Mouse (Mus musculus) neural tube, embryonic 12.5 days (tissue): ENCODE results near the gene Ppp1r1c. TPM values are rescaled to one million over a fixed set of nuclear protein-coding genes. Genes with fewer than 3 reads are reported as not detected.
A peak's percentile ranks its signal among the peaks of the same experiment; 100 is the strongest.

ENCODE experiments used
- ATAC-seq: fragments of 200-750 bp; cut with Nextera tagmentation; 2 replicates; pipeline ENCODE4 v1.8.0; 2017; ENCODE audit warnings: low read depth, mild to moderate bottlenecking, moderate TSS enrichment, moderate library complexity; ENCODE audit not compliant: low FRiP score
- H3K27ac ChIP-seq: fragments of 300-500 bp; sonication (generic); 2 replicates; pipeline ENCODE4 v1.5.1; 2016
- H3K27me3 ChIP-seq: fragments of 300-500 bp; sonication (generic); replicated peaks from 2 replicates; pipeline ENCODE4 v1.6.1; 2016; ENCODE audit warnings: mild to moderate bottlenecking
- H3K36me3 ChIP-seq: fragments of 300-500 bp; sonication (generic); 2 replicates; pipeline ENCODE4 v1.6.1; 2016; ENCODE audit warnings: mild to moderate bottlenecking
- H3K4me1 ChIP-seq: fragments of 300-500 bp; sonication (generic); 2 replicates; pipeline ENCODE4 v1.6.1; 2016
- H3K4me2 ChIP-seq: fragments of 300-500 bp; sonication (generic); replicated peaks from 2 replicates; pipeline ENCODE4 v1.6.1; 2016; ENCODE audit warnings: mild to moderate bottlenecking
- H3K4me3 ChIP-seq: fragments of 300-500 bp; sonication (generic); 2 replicates; pipeline ENCODE4 v1.5.1; 2016
- H3K9ac ChIP-seq: fragments of 300-500 bp; sonication (generic); 2 replicates; pipeline ENCODE4 v1.6.1; 2016; ENCODE audit warnings: mild to moderate bottlenecking
- H3K9me3 ChIP-seq: fragments of 300-500 bp; sonication (generic); 2 replicates; pipeline ENCODE4 v1.6.1; 2016; ENCODE audit warnings: mild to moderate bottlenecking
- WGBS: fragments of 180-500 bp; shearing (Covaris S2); methylation state at CpG from one replicate; pipeline ENCODE4 v1.1.7; 2016; 5-methylcytosine and 5-hydroxymethylcytosine counted together
- polyA plus RNA-seq: library from polyadenylated mRNA; unstranded; fragments of >200 nt; fragmentation: Nextera tagmentation; extraction: Ambion mirVana; gene quantifications from 2 replicates; pipeline ENCODE4 v1.2.1, GENCODE M21; 2016

The Ppp1r1c gene
- polyA plus RNA-seq, 1 experiment from 2014 or later, result 74.0 TPM

DNA sequence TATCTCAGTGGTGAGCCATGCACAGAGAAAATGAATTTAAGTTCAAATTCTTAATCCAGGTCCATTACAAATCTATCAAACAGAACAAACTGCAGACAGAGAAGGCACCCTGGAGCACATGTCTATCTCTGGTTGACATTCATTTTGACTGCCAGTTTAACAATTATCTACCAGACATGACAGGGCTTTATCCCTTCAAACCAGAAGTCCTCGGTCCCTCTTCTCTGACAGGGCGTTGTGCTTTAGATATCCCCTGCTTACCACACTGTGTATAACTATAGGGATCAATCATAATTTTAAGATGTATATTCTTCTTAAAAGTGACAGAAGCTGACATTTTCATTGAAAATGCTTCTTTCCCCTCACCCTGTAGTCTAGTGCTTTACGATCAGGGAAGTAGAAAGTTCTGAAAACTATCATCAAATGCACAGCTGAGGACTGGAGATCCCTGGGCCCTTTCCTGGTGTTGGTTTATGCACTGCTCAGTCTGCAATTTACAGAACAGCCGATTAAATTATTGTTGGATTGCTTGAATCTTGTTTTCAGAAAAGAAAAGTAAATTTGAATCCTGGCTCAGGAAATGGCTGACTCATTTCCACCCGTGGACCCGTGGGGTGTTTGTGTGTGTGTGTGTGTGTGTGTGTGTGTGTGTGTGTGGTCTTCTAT, 55.3 kb downstream of the Ppp1r1c start:
- no peak for ATAC-seq
- 85% methylated on average over 6 of the region's 6 CpGs for WGBS
- Histone ChIP-seq H3K4me3 (no peak overlapping the region), H3K4me1 (no peaks in the 10 kb centered on the region), H3K9me3 (no peaks in the 10 kb centered on the region), H3K4me2 (no peak overlapping the region), H3K27me3 (no peaks in the 10 kb centered on the region), H3K27ac (no peak overlapping the region), H3K36me3 (no peaks in the 10 kb centered on the region), H3K9ac (no peak overlapping the region)

DNA sequence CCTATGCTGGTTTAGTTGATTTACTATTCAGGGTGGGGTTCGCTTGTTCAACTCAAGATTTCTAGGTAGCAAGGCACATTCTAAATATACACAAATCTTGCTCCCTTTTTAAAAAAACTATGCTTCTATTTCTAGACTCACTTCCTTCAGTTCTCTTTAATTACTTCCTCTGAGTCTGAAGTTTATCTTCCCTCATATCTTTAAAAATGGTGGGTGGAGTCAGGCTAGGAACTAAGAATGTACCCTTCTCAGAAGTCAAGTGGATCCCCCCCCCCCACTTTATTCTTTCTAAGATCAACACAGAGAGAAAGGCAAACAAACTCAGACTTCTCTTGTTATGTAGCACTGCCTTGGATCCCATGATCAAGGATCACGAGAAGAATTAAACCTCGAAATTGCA, 57.5 kb downstream of the Ppp1r1c start:
- H3K27ac ChIP-seq, result no peak overlapping the region
- no peaks in the 10 kb centered on the region for H3K27me3 ChIP-seq
- no peaks in the 10 kb centered on the region for H3K4me1 ChIP-seq
- no peak overlapping the region for H3K4me3 ChIP-seq
- 85% methylated on average over 3 of the region's 3 CpGs for WGBS
- H3K36me3 ChIP-seq, result no peaks in the 10 kb centered on the region
- no peaks in the 10 kb centered on the region for H3K9me3 ChIP-seq
- no peak for ATAC-seq
- no peak overlapping the region for H3K4me2 ChIP-seq
- no peak overlapping the region for H3K9ac ChIP-seq

DNA sequence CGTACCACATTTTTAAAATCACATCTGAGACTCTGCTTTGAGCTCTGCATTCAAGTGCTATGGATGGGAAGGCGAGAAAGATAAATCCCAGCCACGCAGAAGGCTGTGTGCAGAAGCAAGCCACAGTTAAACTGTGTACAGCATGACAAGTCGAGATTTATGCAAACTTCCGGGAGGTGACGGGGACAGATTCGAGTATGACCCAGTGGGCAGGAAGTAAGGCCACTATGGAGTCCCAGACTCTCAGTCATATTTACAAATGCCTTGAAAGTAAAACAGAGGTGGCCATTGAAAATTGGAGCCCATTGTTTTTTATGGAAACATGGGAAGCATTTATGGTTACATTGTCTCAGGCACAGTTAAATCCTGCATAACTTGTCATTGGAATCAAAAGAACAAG, 58.1 kb downstream of the Ppp1r1c start:
- Histone ChIP-seq H3K4me2 (no peak overlapping the region), H3K4me1 (no peaks in the 10 kb centered on the region), H3K4me3 (no peak overlapping the region), H3K27ac (no peak overlapping the region), H3K27me3 (no peaks in the 10 kb centered on the region), H3K9ac (no peak overlapping the region), H3K9me3 (no peaks in the 10 kb centered on the region), H3K36me3 (no peaks in the 10 kb centered on the region)
- whole genome bisulfite sequencing, result 76% methylated on average over 7 of the region's 7 CpGs
- no peak for ATAC-seq

DNA sequence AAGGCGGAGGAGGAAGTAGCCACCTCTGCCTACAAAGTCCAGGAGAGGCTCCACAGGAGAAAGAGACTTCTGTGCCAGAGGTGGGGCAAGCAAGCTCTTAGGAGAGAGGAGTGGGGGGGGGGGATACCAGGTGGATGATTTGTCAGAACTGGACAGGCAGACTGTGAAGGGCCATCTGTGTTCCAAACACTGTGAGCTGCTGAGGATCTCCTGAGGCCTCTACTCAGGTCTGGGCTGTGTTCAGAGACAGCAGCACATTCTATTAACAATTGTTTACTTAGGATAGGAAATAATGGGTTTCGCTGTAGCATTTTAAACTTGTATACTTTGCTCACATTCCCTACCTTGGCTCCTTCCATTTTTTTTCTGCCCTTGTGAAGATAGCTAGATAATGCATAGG, 61.0 kb downstream of the Ppp1r1c start:
- H3K9ac ChIP-seq, result no peak overlapping the region
- H3K4me3 ChIP-seq, result no peak overlapping the region
- no peak overlapping the region for H3K27ac ChIP-seq
- no peaks in the 10 kb centered on the region for H3K4me1 ChIP-seq
- no peaks in the 10 kb centered on the region for H3K9me3 ChIP-seq
- H3K27me3 ChIP-seq, result no peaks in the 10 kb centered on the region
- H3K4me2 ChIP-seq, result no peak overlapping the region
- ATAC-seq, result no peak
- no peaks in the 10 kb centered on the region for H3K36me3 ChIP-seq
- 96% methylated on average over 2 of the region's 2 CpGs for WGBS

DNA sequence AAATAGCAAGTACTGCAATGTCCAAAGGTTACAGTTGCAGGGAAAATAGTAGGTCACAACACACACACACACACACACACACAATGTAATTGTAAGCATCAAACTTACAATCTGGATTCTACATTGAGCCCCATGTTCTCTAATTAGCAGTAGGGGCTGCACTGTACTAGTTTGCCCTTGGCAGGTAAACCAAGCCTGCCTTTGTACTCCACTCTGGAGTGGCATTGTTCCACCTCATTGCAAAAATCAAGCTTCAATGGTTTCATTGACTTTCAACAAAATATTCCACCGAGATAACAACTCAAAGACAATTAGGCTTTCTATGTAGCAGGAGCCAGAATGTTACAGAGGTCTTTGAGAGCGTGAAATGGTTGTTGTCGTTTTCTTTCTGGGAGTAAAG, 62.7 kb downstream of the Ppp1r1c start:
- no peaks in the 10 kb centered on the region for H3K9me3 ChIP-seq

DNA sequence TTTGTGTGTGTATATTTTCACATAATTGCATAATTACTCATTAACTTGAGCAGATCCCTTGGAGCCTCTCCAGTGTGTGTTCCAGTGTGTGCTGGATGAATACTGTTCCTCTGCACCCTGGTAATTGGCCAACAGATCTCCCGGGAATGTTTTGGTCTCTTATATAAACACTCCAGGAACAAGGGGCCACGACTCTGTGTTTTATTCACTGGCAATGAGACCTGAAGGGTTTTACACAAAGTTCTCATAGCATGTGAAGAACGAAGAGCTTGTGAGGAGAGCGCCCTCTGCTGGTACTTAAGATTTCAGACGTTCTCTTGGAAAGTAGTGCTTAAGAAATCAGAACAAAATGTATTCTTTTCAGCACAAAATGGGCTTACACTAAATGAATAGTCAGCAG, 66.8 kb downstream of the Ppp1r1c start:
- no peaks in the 10 kb centered on the region for H3K27me3 ChIP-seq
- no peak overlapping the region for H3K4me3 ChIP-seq
- no peaks in the 10 kb centered on the region for H3K9me3 ChIP-seq
- H3K4me1 ChIP-seq, result no peaks in the 10 kb centered on the region
- no peak overlapping the region for H3K27ac ChIP-seq
- ATAC-seq, result 0 out of 2 replicates have a peak, but pooled peaks have one; percentile 48
- H3K36me3 ChIP-seq, result no peaks in the 10 kb centered on the region
- 3% methylated on average over 5 of the region's 5 CpGs for WGBS
- H3K9ac ChIP-seq, result no peak overlapping the region
- no peak overlapping the region for H3K4me2 ChIP-seq

More for the DNA sequence above, 62.7 kb downstream of the Ppp1r1c start:
- H3K4me3 ChIP-seq, result no peak overlapping the region
- no peak overlapping the region for H3K9ac ChIP-seq
- H3K27me3 ChIP-seq, result no peaks in the 10 kb centered on the region
- H3K4me1 ChIP-seq, result no peaks in the 10 kb centered on the region
- no peak overlapping the region for H3K4me2 ChIP-seq
- no peak overlapping the region for H3K27ac ChIP-seq
- H3K36me3 ChIP-seq, result no peaks in the 10 kb centered on the region
- no peak for ATAC-seq
- 51% methylated on average over 3 of the region's 3 CpGs for WGBS

DNA sequence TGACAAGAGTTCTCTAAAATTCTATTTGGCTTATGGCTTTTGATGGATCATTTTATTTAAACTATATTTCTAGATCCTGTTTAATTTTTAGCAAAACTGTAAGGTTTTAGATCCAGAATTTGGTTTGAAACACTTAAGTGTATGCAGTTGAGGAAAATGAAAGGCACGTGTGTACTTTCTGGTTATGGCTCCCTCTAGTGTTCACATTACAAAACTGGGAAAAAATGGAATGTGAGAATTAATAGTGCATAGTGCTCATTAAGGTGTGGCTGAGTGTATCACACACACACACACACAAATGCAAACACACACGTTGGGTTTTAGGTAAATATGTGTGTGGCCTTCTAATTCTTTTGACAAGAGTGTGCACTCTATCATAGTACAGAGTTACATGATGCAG, 70.2 kb downstream of the Ppp1r1c start:
- H3K4me2 ChIP-seq, result no peak overlapping the region
- H3K36me3 ChIP-seq, result no peaks in the 10 kb centered on the region
- no peaks in the 10 kb centered on the region for H3K9me3 ChIP-seq
- H3K27me3 ChIP-seq, result no peaks in the 10 kb centered on the region
- no peak for ATAC-seq
- no peaks in the 10 kb centered on the region for H3K4me1 ChIP-seq
- WGBS, result 73% methylated on average over 2 of the region's 2 CpGs
- no peak overlapping the region for H3K4me3 ChIP-seq
- H3K9ac ChIP-seq, result no peak overlapping the region
- H3K27ac ChIP-seq, result no peak overlapping the region

- Histone ChIP-seq H3K27me3 (no peaks in the 10 kb centered on the region), H3K27ac (no peak overlapping the region), H3K4me3 (no peak overlapping the region), H3K36me3 (no peaks in the 10 kb centered on the region), H3K9me3 (no peaks in the 10 kb centered on the region), H3K4me1 (no peaks in the 10 kb centered on the region), H3K4me2 (no peak overlapping the region), H3K9ac (no peak overlapping the region)
- no peak for ATAC-seq
- WGBS, result 72% methylated on average over 7 of the region's 7 CpGs
Observed at GRCm38 (mm10) chr2:79780772-79781171, 73.2 kb downstream of the Ppp1r1c start.

DNA sequence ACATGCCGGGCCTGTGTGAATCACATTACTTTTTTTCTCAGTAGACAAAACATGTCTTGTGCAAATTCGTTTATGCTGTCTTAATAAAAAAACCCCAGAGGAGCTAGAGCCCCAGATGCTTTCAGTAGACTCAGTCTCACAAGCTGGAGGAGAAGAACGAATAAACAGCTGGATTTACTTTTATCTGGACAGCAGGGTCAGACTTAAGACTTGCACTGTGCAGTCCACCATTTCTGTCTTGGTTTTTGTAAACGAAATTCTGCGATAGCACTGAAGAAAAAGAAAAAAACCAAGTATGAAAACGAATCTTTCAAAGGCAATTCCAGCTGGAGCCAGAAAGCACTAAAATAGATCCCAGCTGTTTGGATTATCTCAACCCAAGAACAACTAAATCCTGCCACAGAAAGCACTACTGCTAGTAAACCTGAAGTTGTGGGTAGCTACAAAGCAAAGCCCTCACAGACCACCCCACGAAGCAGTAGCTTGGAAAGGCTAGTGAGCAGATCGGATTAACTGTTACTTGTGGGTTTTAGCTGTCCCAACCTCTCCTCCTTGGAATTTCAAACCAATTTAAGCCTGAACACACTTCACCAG, 78.1 kb downstream of the Ppp1r1c start:
- no peak for ATAC-seq
- no peak overlapping the region for H3K4me2 ChIP-seq
- no peaks in the 10 kb centered on the region for H3K9me3 ChIP-seq
- H3K4me1 ChIP-seq, result no peaks in the 10 kb centered on the region
- 76% methylated on average over 8 of the region's 8 CpGs for WGBS
- no peaks in the 10 kb centered on the region for H3K27me3 ChIP-seq
- no peak overlapping the region for H3K9ac ChIP-seq
- no peaks in the 10 kb centered on the region for H3K36me3 ChIP-seq
- H3K27ac ChIP-seq, result no peak overlapping the region
- H3K4me3 ChIP-seq, result no peak overlapping the region

DNA sequence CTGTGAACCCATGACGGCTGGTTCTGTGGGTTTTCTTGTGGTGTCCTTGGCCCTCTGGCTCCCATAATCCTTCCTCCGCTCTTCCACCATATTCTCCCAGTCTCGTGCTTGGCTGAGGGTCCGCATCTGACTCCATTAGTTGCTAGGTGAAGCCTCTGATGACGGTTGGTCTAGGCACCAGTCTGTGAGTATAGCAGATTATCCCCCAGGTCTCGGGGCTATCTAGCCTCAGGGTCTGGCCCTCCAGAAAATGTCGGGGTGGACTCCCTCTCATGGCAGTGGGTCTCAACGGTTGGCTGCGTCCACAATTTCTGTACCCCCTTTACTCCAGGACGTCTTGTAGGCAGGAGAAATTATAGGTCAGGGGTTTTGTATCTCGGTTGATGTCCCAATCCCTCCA, 78.9 kb downstream of the Ppp1r1c start:
- Histone ChIP-seq H3K4me1 (no peaks in the 10 kb centered on the region), H3K36me3 (no peaks in the 10 kb centered on the region), H3K9me3 (no peaks in the 10 kb centered on the region), H3K4me2 (no peak overlapping the region), H3K4me3 (no peak overlapping the region), H3K27ac (no peak overlapping the region), H3K27me3 (no peaks in the 10 kb centered on the region), H3K9ac (no peak overlapping the region)
- no peak for ATAC-seq
- 90% methylated on average over 11 of the region's 11 CpGs for WGBS

DNA sequence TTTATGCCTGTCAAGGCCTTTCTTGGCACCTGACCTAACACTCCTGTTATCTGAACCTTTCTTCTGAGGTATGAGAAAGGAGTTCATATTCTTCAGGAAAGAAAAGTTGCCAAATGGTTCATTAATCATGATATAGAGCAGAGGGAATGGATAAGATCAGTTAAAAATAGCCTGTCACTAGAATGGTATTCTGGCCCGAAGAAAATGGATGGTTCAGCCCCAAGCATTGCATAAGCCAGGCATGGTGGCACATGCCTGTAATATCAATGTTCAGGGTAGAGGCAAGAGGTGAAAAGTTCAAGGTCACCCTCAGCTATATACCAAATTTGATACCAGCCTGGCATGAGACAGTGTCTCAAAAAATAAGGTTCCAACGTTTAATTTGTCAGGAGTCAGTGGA, 85.6 kb downstream of the Ppp1r1c start:
- no peak for ATAC-seq
- WGBS, result 83% methylated on average over 2 of the region's 2 CpGs

DNA sequence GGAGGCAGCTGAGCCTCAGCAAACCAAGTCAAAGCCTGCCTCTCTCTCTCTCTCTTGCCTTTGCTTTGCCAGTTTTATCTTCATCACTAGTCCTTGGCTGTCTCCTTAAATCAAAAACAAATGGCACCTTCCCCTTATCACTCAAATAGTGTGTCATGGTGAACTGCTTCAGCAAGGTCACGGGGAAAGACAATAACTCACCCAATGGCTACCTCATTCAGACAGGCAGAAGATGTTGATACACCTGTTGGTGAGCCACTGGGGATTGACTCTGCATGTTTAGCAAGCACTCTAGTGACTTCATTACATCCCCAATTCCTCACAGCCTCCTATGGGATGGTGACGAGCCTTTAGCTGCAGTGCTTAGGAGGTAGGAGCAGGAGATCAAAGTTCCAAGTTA, 89.9 kb downstream of the Ppp1r1c start:
- WGBS, result 55% methylated on average over 2 of the region's 2 CpGs
- H3K9ac ChIP-seq, result no peak overlapping the region
- H3K36me3 ChIP-seq, result no peaks in the 10 kb centered on the region
- H3K27ac ChIP-seq, result no peak overlapping the region
- H3K4me3 ChIP-seq, result no peak overlapping the region
- no peak for ATAC-seq
- no peaks in the 10 kb centered on the region for H3K27me3 ChIP-seq
- no peaks in the 10 kb centered on the region for H3K9me3 ChIP-seq
- H3K4me2 ChIP-seq, result no peak overlapping the region
- H3K4me1 ChIP-seq, result peaks cover 3% of the 10 kb centered on the region

More for the DNA sequence above, 85.6 kb downstream of the Ppp1r1c start:
- Histone ChIP-seq H3K36me3 (no peaks in the 10 kb centered on the region), H3K4me2 (no peak overlapping the region), H3K9ac (no peak overlapping the region), H3K9me3 (no peaks in the 10 kb centered on the region), H3K27me3 (no peaks in the 10 kb centered on the region), H3K4me1 (no peaks in the 10 kb centered on the region), H3K27ac (no peak overlapping the region), H3K4me3 (no peak overlapping the region)

DNA sequence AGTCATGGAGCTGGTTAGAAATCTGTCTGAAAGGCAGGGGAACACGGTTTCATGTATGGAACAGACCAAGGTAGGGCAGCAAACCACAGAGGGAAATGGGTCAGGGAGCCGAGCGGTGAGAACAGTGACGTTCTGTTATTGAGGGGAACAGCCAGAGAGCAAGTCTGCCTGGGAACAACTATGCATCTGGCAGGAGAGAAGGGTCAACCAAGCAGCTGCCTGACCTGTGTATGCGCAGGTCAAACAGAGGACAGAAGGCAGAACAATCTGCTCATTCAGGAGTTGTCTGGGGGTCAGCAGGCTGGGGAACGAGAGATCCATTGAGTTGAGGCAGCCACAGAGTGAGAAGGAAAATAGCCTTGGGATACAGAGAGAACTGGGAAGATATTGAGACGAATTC, 91.0 kb downstream of the Ppp1r1c start:
- no peak overlapping the region for H3K27ac ChIP-seq
- peak; percentile 56; the same call in 1 of the 2 replicates for ATAC-seq
- WGBS, result 9% methylated on average over 7 of the region's 7 CpGs

More for the DNA sequence above, 91.0 kb downstream of the Ppp1r1c start:
- Histone ChIP-seq H3K4me2 (no peak overlapping the region), H3K36me3 (no peaks in the 10 kb centered on the region), H3K9ac (no peak overlapping the region), H3K9me3 (no peaks in the 10 kb centered on the region), H3K27me3 (no peaks in the 10 kb centered on the region), H3K4me3 (no peak overlapping the region), H3K4me1 (peaks cover 3% of the 10 kb centered on the region)
